Mouse (Mus musculus) embryonic facial prominence, embryonic 11.5 days (tissue): ENCODE measurements around the gene Gm20736. TPM values are rescaled to one million over a fixed set of nuclear protein-coding genes. Genes with fewer than 3 reads are reported as not detected.
"Not testable (repeated sequence)": the region's sequence is repeated elsewhere in the genome, so short reads cannot be mapped to it uniquely, and the experiment has no call there.

Source experiments
- ATAC-seq: fragments of 200-750 bp; cut with Nextera tagmentation; replicated peaks from 2 replicates; pipeline ENCODE4 v1.8.0; 2017; ENCODE audit warnings: low read depth; ENCODE audit not compliant: insufficient number of reproducible peaks, low FRiP score, low TSS enrichment
- DNase-seq: peaks from one replicate; pipeline ENCODE4 v3.0.0-alpha.2; 2015; ENCODE audit warnings: low spot score
- H3K27ac ChIP-seq: fragments of 300-500 bp; sonication (generic); replicated peaks from 2 replicates; pipeline ENCODE4 v1.5.1; 2014; ENCODE audit warnings: mild to moderate bottlenecking, low read depth, low read length, control low read depth
- H3K27me3 ChIP-seq: fragments of 300-500 bp; sonication (generic); 2 replicates; pipeline ENCODE4 v1.6.1; 2014; ENCODE audit warnings: mild to moderate bottlenecking, low read length, moderate library complexity, mixed read lengths; ENCODE audit not compliant: control insufficient read depth, insufficient read depth
- H3K36me3 ChIP-seq: fragments of 300-500 bp; sonication (generic); replicated peaks from 2 replicates; pipeline ENCODE4 v1.6.1; 2014; ENCODE audit warnings: low read depth, mild to moderate bottlenecking, low read length, moderate library complexity, mixed read lengths; ENCODE audit not compliant: control insufficient read depth, insufficient read depth
- H3K4me1 ChIP-seq: fragments of 300-500 bp; sonication (generic); 2 replicates; pipeline ENCODE4 v1.6.1; 2014; ENCODE audit warnings: low read length, mixed read lengths; ENCODE audit not compliant: control insufficient read depth, insufficient read depth
- H3K4me2 ChIP-seq: fragments of 300-500 bp; sonication (generic); 2 replicates; pipeline ENCODE4 v1.6.1; 2014; ENCODE audit warnings: low read depth, mild to moderate bottlenecking, control low read depth, low read length, moderate library complexity
- H3K4me3 ChIP-seq: fragments of 300-500 bp; sonication (generic); 2 replicates; pipeline ENCODE4 v1.5.1; 2014; ENCODE audit warnings: low read depth, low read length, control low read depth
- H3K9ac ChIP-seq: fragments of 300-500 bp; sonication (generic); replicated peaks from 2 replicates; pipeline ENCODE4 v1.6.1; 2014; ENCODE audit warnings: mild to moderate bottlenecking, control low read depth, low read length
- H3K9me3 ChIP-seq: fragments of 300-500 bp; sonication (generic); replicated peaks from 2 replicates; pipeline ENCODE4 v1.6.1; 2016; ENCODE audit warnings: mild to moderate bottlenecking, low read length, inconsistent platforms, mixed read lengths; ENCODE audit not compliant: control insufficient read depth
- WGBS: fragments of 180-500 bp; shearing (Covaris S2); extraction: QIAGEN DNeasy Blood & Tissue Kit; methylation state at CpG from one replicate; pipeline ENCODE4 v1.1.7; 2014; 5-methylcytosine and 5-hydroxymethylcytosine counted together
- polyA plus RNA-seq: library from polyadenylated mRNA; unstranded; fragments of >200 nt; fragmentation: Nextera tagmentation; extraction: Ambion mirVana; gene quantifications from 2 replicates; pipeline ENCODE4 v1.2.1, GENCODE M21; 2014

The Gm20736 gene
- polyA plus RNA-seq = not detected in 2 replicates

GRCm38 (mm10) chrY:65377390-65377789 lies at the start of gene Gm20736:
TSS of gene Gm20736 (plus strand) at chrY:65377690.
- not testable (repeated sequence) for H3K4me3 ChIP-seq, ATAC-seq, H3K27me3 ChIP-seq, H3K27ac ChIP-seq, DNase-seq, H3K9me3 ChIP-seq, H3K9ac ChIP-seq, H3K4me2 ChIP-seq, H3K4me1 ChIP-seq, H3K36me3 ChIP-seq
- no CpG with 5 or more reads among the region's 5 CpGs for WGBS

Other genes with a start within 250 kb of the Gm20736 start
- gene Gm20924, start 170.2 kb upstream of the Gm20736 start, polyA plus RNA-seq = not detected in 2 replicates